Mouse (Mus musculus) MEL-GATA-1-ER (cell line): ENCODE results near the gene Fbxw15.
"Not testable (repeated sequence)": the region's sequence is repeated elsewhere in the genome, so short reads cannot be mapped to it uniquely, and the experiment has no call there.

ENCODE experiments used
- DNase-seq: peaks from one replicate; pipeline ENCODE4 v3.0.0-alpha.2; 2012; ENCODE audit warnings: low read depth; ENCODE audit errors: extremely low read depth

The Fbxw15 gene

GRCm38 (mm10) chr9:109568162-109568561, at the start of gene Fbxw15:
Fbxw15 (minus strand) TSS chr9:109568262.
- not testable (repeated sequence) for DNase-seq

DNA sequence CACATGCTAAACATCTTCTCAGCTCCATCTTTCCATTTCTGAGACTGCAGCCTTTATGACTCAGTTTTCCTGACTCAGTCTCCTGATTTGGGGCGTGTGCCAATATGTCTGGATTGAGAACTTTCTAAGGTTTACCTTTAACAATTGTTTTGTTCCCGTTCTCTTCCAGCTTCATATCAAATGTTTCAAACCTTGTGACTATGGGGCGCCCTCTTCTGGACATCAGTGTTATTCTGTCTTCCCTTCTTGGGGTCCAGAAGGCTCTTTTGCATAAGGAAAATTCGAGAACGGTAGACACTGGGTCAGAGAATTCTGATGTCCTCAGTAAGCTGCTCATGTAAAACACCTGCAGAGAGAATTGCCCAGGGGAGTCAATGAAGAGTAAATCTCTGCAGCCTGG, 38.8 kb upstream of the Fbxw15 start:
- not testable (repeated sequence) for DNase-seq

DNA sequence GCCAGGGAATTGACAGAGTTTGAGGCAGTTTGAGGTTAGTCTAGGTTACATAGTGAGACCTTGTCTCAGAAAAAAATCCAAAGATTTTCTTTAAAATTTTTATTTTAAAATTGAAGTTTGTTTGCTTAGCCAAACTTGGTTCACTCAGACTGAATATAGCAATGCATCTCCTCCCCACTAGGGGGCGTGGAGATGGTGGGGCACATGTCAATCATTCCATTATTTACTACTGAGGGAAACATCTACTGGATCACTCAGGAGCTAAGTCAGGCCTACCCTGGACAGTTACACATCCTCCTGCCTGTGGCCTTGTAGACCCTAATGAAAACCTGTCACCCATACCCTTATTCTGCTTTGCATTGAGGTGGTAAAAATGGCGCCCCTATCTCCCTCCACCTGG, 34.1 kb upstream of the Fbxw15 start:
- not testable (repeated sequence) for DNase-seq

- no peak for DNase-seq
These were observed 29.2 kb upstream of the Fbxw15 start for GRCm38 (mm10) chr9:109597226-109597625.

DNA sequence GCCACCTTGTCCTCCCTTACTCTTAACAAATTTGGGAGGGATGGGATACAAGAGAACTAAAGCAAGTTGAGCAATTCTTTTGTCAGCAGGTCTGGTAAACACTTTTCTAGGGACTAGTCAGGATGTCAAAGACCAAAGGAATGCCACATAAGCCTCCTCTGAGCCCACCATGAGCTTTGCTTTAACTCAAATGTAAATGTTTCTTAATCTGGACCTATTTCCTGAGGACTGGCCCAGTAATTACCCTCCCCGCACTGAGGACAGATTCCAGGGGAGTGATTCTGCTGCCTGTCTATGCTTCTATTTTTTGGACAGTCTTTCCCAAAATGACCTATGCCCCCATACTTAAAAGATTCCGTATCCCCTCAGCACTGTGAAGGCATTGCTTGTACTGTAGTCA, 26.8 kb upstream of the Fbxw15 start:
- DNase-seq, result no peak

GRCm38 (mm10) chr9:109565546-109565945, 2.5 kb downstream of the Fbxw15 start:
- DNase-seq, result no peak

DNA sequence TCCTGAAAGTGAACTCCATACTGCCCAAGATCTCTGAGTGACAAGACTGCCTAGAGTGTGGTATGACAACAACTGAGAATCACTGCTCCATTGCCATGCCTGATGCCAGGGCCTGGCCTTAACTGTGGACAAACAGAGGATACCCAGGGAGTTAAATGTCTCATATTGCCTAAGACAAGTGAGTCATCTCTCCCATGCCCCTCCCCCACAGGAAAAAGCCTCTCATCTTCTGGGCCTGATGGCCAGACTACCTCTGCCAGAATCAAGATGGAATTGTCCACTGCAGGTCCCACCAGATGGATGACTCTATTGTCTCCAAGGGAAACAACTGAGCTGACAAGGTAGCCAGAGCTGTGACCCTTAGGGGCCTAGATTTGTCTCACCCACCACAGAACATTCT, 6.0 kb downstream of the Fbxw15 start:
- not testable (repeated sequence) for DNase-seq

DNA sequence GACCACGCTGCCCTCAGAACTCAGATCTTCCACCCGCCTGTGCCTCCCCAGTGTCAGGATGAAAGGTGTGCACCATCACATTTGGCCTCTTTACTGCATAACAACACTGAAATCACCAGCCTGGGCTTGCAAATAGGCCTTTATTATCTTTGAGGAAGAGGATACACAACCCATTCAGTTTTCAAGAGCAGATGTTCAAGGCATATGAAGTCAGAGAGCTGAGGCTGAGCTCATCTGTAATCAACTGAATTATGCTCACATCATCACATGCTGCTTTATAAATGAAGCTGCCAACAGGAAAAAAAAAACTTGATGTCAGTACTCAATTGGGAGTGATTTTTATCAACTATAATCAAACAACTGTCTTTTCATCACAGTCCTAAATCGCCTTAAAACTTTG, 15.6 kb downstream of the Fbxw15 start:
- no peak for DNase-seq

- DNase-seq, result not testable (repeated sequence)
These were observed 18.4 kb downstream of the Fbxw15 start for GRCm38 (mm10) chr9:109549666-109550065.

GRCm38 (mm10) chr9:109523385-109524064, 44.5 kb downstream of the Fbxw15 start:
- no peak for DNase-seq
